21 mouse cellular contexts compared by ENCODE assay signal in the genomic region with DNA sequence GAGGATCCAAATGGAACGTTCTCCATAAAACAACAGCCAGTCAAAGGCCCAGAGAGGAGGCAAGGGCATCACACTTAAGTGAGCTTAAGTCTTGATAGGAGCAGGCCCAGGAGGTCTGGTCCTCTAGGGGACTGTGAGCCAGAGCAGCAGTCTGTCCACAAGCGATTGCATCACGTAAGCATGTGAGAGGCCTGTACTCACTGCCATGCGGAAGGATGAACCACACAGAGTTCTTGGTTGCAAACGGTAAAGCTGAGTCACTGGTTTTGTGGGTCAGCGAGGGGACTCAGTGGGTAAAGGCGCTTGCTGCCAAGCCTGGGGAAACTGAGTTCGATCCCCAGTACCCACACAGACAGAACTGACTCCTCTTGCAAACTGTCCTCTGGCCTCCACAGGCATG. TPM values are rescaled to one million over a fixed set of nuclear protein-coding genes. Genes with fewer than 3 reads are reported as not detected.
DNase-seq lines count a peak whose midpoint lies in the region; ATAC-seq and TF ChIP-seq lines count a peak whose summit lies in the region.
"Had no signal": no experiment of that assay in that cellular context is flagged by ENCODE, and none has a peak within 500 bp of the region (broad histone marks: within the 10 kb centered on the region; RNA-seq: fewer than 3 reads in every experiment).

No protein-coding gene starts in this region.

- H3K4me1 ChIP-seq in liver, postnatal 0 days (ENCODE audit: insufficient read depth) = no peaks in the 10 kb centered on the region
- H3K4me1 ChIP-seq in liver, embryonic 12.5 days = no peaks in the 10 kb centered on the region
- H3K4me1 ChIP-seq in CH12.LX (ENCODE audit: control insufficient read depth in 1 of 2, insufficient read depth in 2 of 2) = peaks cover 22 to 65% of the 10 kb centered on the region in 2 experiments
- H3K4me1 ChIP-seq in limb, embryonic 10.5 days = peaks cover 3% of the 10 kb centered on the region; the same call in 1 of the 2 replicates
- H3K4me1 ChIP-seq: forebrain, embryonic 13.5 days; liver, embryonic 15.5 days; neural tube, embryonic 13.5 days had no signal

- no peak for TF ChIP-seq EP300 in liver, postnatal 0 days (IDR thresholded peaks at IDR 0.05; ENCODE audit: low read depth)
- TF ChIP-seq EP300 in CH12.LX (IDR thresholded peaks at IDR 0.05; ENCODE audit: low read length) = no peak

- DNase-seq in liver, postnatal 0 days = no peak
- no peak for DNase-seq in CH12.LX (ENCODE audit: extremely low read depth)
- no peak for DNase-seq in embryo, embryonic 10.5 days (ENCODE audit: low spot score)
- DNase-seq in cerebellum, adult 9-10 months = no peak
- no peak for DNase-seq in limb, embryonic 10.5 days (ENCODE audit: low spot score)
- DNase-seq: cerebellum, postnatal 14 days; gastrocnemius, postnatal 36 days; heart, postnatal 4 days; kidney, adult 11 months; right cerebral cortex, postnatal 4 days had no signal

- TF ChIP-seq POLR2A in CH12.LX (IDR thresholded peaks at IDR 0.05; ENCODE audit: low read depth, low read length) (no peak), myocyte (IDR thresholded peaks at IDR 0.05; ENCODE audit: insufficient read length, low read depth) (no peak)

- H3K9ac ChIP-seq in liver, postnatal 0 days (replicated peaks) = no peak overlapping the region
- no peak overlapping the region for H3K9ac ChIP-seq in liver, embryonic 12.5 days
- H3K9ac ChIP-seq in CH12.LX (ENCODE audit: insufficient read depth, low read depth) = no peak overlapping the region
- H3K9ac ChIP-seq: forebrain, embryonic 13.5 days; limb, embryonic 12.5 days; liver, embryonic 15.5 days; neural tube, embryonic 13.5 days had no signal

- H3K4me3 ChIP-seq in liver, postnatal 0 days (ENCODE audit: low read depth, low read length) = no peak overlapping the region
- H3K4me3 ChIP-seq in liver, embryonic 12.5 days = no peak overlapping the region
- H3K4me3 ChIP-seq in CH12.LX (replicated peaks in 1 of 3; ENCODE audit: low read depth in 2 of 3, low read length in 2 of 3, poor library complexity in 1 of 3) (no peak overlapping the region), myocyte (no peak overlapping the region)
- H3K4me3 ChIP-seq in limb, embryonic 10.5 days = no peak overlapping the region
- H3K4me3 ChIP-seq: embryonic facial prominence, embryonic 10.5 days; forebrain, embryonic 13.5 days; limb, embryonic 12.5 days; liver, embryonic 15.5 days; neural tube, embryonic 13.5 days had no signal

- no peak for TF ChIP-seq CTCF in liver, postnatal 0 days (IDR thresholded peaks at IDR 0.05; ENCODE audit: low read depth)
- TF ChIP-seq CTCF in CH12.LX (conservative IDR thresholded peaks at IDR 0.05 in 1 of 2, IDR thresholded peaks at IDR 0.05 in 1 of 2; ENCODE audit: low read depth in 2 of 2, low read length in 2 of 2) = no peak

- peak; percentile 41; the same call in 1 of the 2 replicates for ATAC-seq in liver, postnatal 0 days
- ATAC-seq in liver, embryonic 12.5 days = no peak
- ATAC-seq in common myeloid progenitor, adult 5-6 weeks (replicated peaks; ENCODE audit: low read depth, poor library complexity, severe bottlenecking) = peak; percentile 63; the same call in 1 of the 2 replicates
- ATAC-seq: forebrain, embryonic 13.5 days; midbrain, embryonic 16.5 days had no signal

- TF ChIP-seq RAD21 in CH12.LX (IDR thresholded peaks at IDR 0.05; ENCODE audit: low read depth, low read length) = no peak

- 77% methylated on average over 8 of the region's 8 CpGs for WGBS in liver, postnatal 0 days (ENCODE audit: insufficient replicate concordance)
- 84% methylated on average over 8 of the region's 8 CpGs for WGBS in liver, embryonic 12.5 days (ENCODE audit: insufficient replicate concordance)
- 90% methylated on average over 8 of the region's 8 CpGs for WGBS in limb, embryonic 10.5 days

- H3K36me3 ChIP-seq in liver, postnatal 0 days (replicated peaks; ENCODE audit: insufficient read depth, low read length) = no peaks in the 10 kb centered on the region
- no peaks in the 10 kb centered on the region for H3K36me3 ChIP-seq in liver, embryonic 12.5 days
- H3K36me3 ChIP-seq in CH12.LX (replicated peaks in 1 of 2; ENCODE audit: control insufficient read depth in 1 of 2, insufficient read depth in 1 of 2, low read length in 1 of 2) = no peaks in the 10 kb centered on the region
- H3K36me3 ChIP-seq in myocyte (ENCODE audit: control insufficient read depth, insufficient read depth) = no peaks in the 10 kb centered on the region
- H3K36me3 ChIP-seq in limb, embryonic 10.5 days = no peaks in the 10 kb centered on the region
- H3K36me3 ChIP-seq: embryonic facial prominence, embryonic 10.5 days; limb, embryonic 12.5 days; liver, embryonic 15.5 days; neural tube, embryonic 13.5 days had no signal

- dilution Hi-C loops in CH12.LX (cut with MboI; ENCODE audit: extremely low pct_ligation_motif_present, extremely low pct_unique_long_range_greater_than_20kb, low sequenced_read_pairs) = no loop called here

- no peaks in the 10 kb centered on the region for H3K9me3 ChIP-seq in liver, postnatal 0 days (ENCODE audit: low read length)
- no peaks in the 10 kb centered on the region for H3K9me3 ChIP-seq in liver, embryonic 12.5 days (replicated peaks)
- H3K9me3 ChIP-seq in CH12.LX (replicated peaks; ENCODE audit: low read length) = no peaks in the 10 kb centered on the region
- H3K9me3 ChIP-seq in limb, embryonic 10.5 days (replicated peaks) = no peaks in the 10 kb centered on the region
- H3K9me3 ChIP-seq: embryonic facial prominence, embryonic 10.5 days; forebrain, embryonic 13.5 days; limb, embryonic 12.5 days; liver, embryonic 15.5 days; neural tube, embryonic 13.5 days had no signal

- no peak overlapping the region for H3K27ac ChIP-seq in liver, postnatal 0 days (ENCODE audit: low read depth)
- no peak overlapping the region for H3K27ac ChIP-seq in liver, embryonic 12.5 days
- H3K27ac ChIP-seq in CH12.LX (ENCODE audit: insufficient read depth, low read depth) = no peak overlapping the region
- H3K27ac ChIP-seq in limb, embryonic 10.5 days = no peak overlapping the region
- H3K27ac ChIP-seq: embryonic facial prominence, embryonic 10.5 days; forebrain, embryonic 13.5 days; hindbrain, postnatal 0 days; kidney, postnatal 0 days; liver, embryonic 15.5 days; neural tube, embryonic 13.5 days had no signal

- no peak overlapping the region for H3ac ChIP-seq in myocyte (ENCODE audit: control insufficient read depth, insufficient read length)

- in situ Hi-C loops in CH12.LX (cut with MboI; ENCODE audit: low pct_ligation_motif_present, low pct_unique_long_range_greater_than_20kb, low sequenced_read_pairs) = no loop called here

- no peaks in the 10 kb centered on the region for H3K27me3 ChIP-seq in liver, postnatal 0 days (ENCODE audit: insufficient read depth, low read length)
- H3K27me3 ChIP-seq in liver, embryonic 12.5 days (replicated peaks) = no peaks in the 10 kb centered on the region
- H3K27me3 ChIP-seq in CH12.LX (replicated peaks) (no peaks in the 10 kb centered on the region), myocyte (ENCODE audit: control insufficient read depth, insufficient read depth, insufficient read length) (no peaks in the 10 kb centered on the region)
- H3K27me3 ChIP-seq in limb, embryonic 10.5 days (ENCODE audit: low read depth, poor library complexity, severe bottlenecking) = no peaks in the 10 kb centered on the region
- H3K27me3 ChIP-seq: forebrain, embryonic 13.5 days; limb, embryonic 12.5 days; liver, embryonic 15.5 days; neural tube, embryonic 13.5 days had no signal

- no peak overlapping the region for H3K4me2 ChIP-seq in liver, postnatal 0 days (ENCODE audit: low read depth, low read length)
- H3K4me2 ChIP-seq in liver, embryonic 12.5 days = no peak overlapping the region
- no peak overlapping the region for H3K4me2 ChIP-seq in CH12.LX (ENCODE audit: insufficient read depth, low read depth, poor library complexity, severe bottlenecking)
- H3K4me2 ChIP-seq in myocyte (ENCODE audit: low read depth) = no peak overlapping the region
- H3K4me2 ChIP-seq: forebrain, embryonic 13.5 days; limb, embryonic 12.5 days; liver, embryonic 15.5 days; neural tube, embryonic 13.5 days had no signal

- H3K79me2 ChIP-seq in CH12.LX (replicated peaks; ENCODE audit: control insufficient read depth, extremely low read depth, insufficient read depth, poor library complexity, severe bottlenecking) = no peaks in the 10 kb centered on the region
- no peaks in the 10 kb centered on the region for H3K79me2 ChIP-seq in myocyte (ENCODE audit: control insufficient read depth, insufficient read depth)

TF ChIP-seq in CH12.LX, 34 proteins besides CTCF, POLR2A, EP300 and RAD21:
- TF ChIP-seq SIN3A (IDR thresholded peaks at IDR 0.05; ENCODE audit: low read length) = no peak
- TF ChIP-seq KAT2A (IDR thresholded peaks at IDR 0.05; ENCODE audit: insufficient replicate concordance, low read length) = no peak
- TF ChIP-seq USF2 (conservative IDR thresholded peaks at IDR 0.05; ENCODE audit: low read depth, low read length) = no peak
- TF ChIP-seq JUN (IDR thresholded peaks at IDR 0.05; ENCODE audit: insufficient read depth, low read depth, low read length) = no peak
- peak; percentile 63 for TF ChIP-seq ETS1 (conservative IDR thresholded peaks at IDR 0.05; ENCODE audit: low read depth, low read length)
- no peak for TF ChIP-seq E2F4 (IDR thresholded peaks at IDR 0.05; ENCODE audit: insufficient replicate concordance, low read depth, low read length)
- peak; percentile 17; the same call in 1 of the 2 replicates for TF ChIP-seq MYC (IDR thresholded peaks at IDR 0.05; ENCODE audit: low read depth, low read length)
TF ChIP-seq in CH12.LX: peak in this region for 2.

TF ChIP-seq in myocyte, 11 proteins besides CTCF, POLR2A, EP300 and RAD21:
- TF ChIP-seq SRF (IDR thresholded peaks at IDR 0.05; ENCODE audit: control insufficient read depth, insufficient read length, low read depth) = no peak
- 0 out of 2 replicates have a peak, but pooled peaks have one; percentile 8 for TF ChIP-seq CEBPB (IDR thresholded peaks at IDR 0.05; ENCODE audit: insufficient read depth, poor library complexity, severe bottlenecking)

RNA-seq across cellular contexts. Expression of a gene that starts 14.1 kb away (rescaled TPM):
- polyA plus RNA-seq in liver, postnatal 0 days (2015; fragmentation: Nextera tagmentation; extraction: Ambion mirVana) = 6.1 and 6.4 TPM in 2 replicates
- 14.4 and 14.7 TPM in 2 replicates for polyA plus RNA-seq in liver, embryonic 12.5 days (2016; fragmentation: Nextera tagmentation; extraction: Ambion mirVana)
- 34.4 and 40.5 TPM in 2 replicates for total RNA-seq in CH12.LX (2012; rRNA removed)
- total RNA-seq in CH12.LX (2014; rRNA removed) = 62.8 and 65.0 TPM in 2 replicates
- polyA plus RNA-seq in CH12.LX (2012; ENCODE audit: insufficient read length, low read depth) = 58.3 and 61.3 TPM in 2 replicates
- 41.7 and 51.3 TPM in 2 replicates for total RNA-seq in common myeloid progenitor, adult 5-6 weeks (2017)
- polyA plus RNA-seq in myocyte (2012; fragmentation: generic; extraction: Trizol) = 16.0 TPM
- polyA plus RNA-seq in limb, embryonic 10.5 days (2016; fragmentation: Nextera tagmentation; extraction: Ambion mirVana) = 36.1 and 45.1 TPM in 2 replicates
